Mouse (Mus musculus) lung, postnatal 25 days (tissue): Measurements from ENCODE around the gene Hepacam.

ENCODE experiments used
- DNase-seq: peaks from one replicate; pipeline ENCODE4 v3.0.0; 2022; ENCODE audit warnings: low spot score

Hepacam gene

GRCm38 (mm10) chr9:37433823-37434560 is 66.8 kb downstream of the Hepacam start:
- DNase-seq: no peak

DNA sequence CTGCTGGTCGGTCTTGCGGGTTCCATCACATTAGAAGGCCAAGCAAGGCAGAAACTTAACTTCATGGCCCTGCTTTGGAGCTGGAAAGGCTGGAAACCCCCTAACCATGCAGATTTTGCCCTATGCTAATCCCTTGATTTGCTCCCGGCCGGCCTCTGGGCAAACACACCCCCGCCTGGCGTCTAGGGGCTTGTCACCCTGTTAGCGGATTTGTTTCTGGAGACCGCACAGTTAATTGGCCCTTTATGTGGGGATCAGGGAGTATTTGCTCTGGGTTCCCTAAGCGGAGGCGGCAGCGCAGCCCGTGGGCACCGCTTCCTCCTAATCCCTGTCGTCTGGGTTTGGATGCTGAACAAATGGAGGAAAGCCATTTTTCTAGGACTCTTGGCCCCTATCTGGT is 67.8 kb downstream of the Hepacam start:
- DNase-seq: no peak

DNA sequence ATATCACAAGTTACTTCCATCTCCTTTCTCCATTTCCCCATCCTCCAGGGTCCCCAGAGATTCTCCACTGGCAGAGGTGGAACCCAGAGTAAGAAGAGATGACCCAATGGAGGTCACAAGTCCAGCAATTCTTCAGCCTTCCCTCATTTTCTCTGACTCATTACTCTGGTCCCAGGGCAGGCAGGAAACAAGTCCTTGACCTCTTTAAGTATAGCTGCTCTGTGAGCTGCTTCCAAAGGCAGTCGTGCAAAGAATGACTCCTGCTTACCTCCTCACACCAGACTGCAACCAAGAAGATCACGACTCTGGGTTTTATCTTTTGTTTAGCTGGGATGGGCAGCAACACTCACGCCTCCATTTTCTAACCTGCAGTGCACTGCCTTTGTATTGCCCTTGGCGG is 68.5 kb downstream of the Hepacam start:
- no peak for DNase-seq
